Mouse (Mus musculus) ES-E14 (cell line): ENCODE results near the gene Oas1e.

ENCODE experiments used
- CHD2 ChIP-seq: IDR thresholded peaks from 2 replicates; pipeline ENCODE4 v1.6.1; 2014; ENCODE audit warnings: mild to moderate bottlenecking, low read depth, low read length, inconsistent platforms
- HCFC1 ChIP-seq: IDR thresholded peaks from 2 replicates; pipeline ENCODE4 v1.6.1; 2012; ENCODE audit warnings: low read length, inconsistent platforms, borderline replicate concordance; ENCODE audit not compliant: insufficient read depth
- ZC3H11A ChIP-seq: IDR thresholded peaks from 2 replicates; pipeline ENCODE4 v1.6.1; 2012; ENCODE audit warnings: low read depth, mild to moderate bottlenecking, inconsistent platforms, low read length, borderline replicate concordance

- no peak for TF ChIP-seq ZC3H11A
- no peak for TF ChIP-seq CHD2
- no peak for TF ChIP-seq HCFC1
Observed at GRCm38 (mm10) chr5:120782446-120782845, 12.9 kb downstream of the Oas1e start.
